Mouse (Mus musculus): ENCODE measurements around the gene Prkar1b. TPM values are rescaled to one million over a fixed set of nuclear protein-coding genes. Genes with fewer than 3 reads are reported as not detected.

Prkar1b gene
- 2.4 and 3.5 TPM in 2 replicates for polyA plus RNA-seq (2015; fragmentation: Nextera tagmentation; extraction: Ambion mirVana)

GRCm38 (mm10) chr5:139149681-139150602, at the start of gene Prkar1b, which contains the start of gene Dnaaf5:
Gene Prkar1b (minus strand): TSS chr5:139150001.
Gene Dnaaf5 (plus strand): TSS chr5:139150223.
- peak; percentile 99 for DNase-seq (ENCODE audit: low spot score)

GRCm38 (mm10) chr5:139199636-139199994, 49.8 kb upstream of the Prkar1b start:
- no peak for DNase-seq (ENCODE audit: low spot score)

- no peak for DNase-seq (ENCODE audit: low spot score)
These were observed 49.0 kb upstream of the Prkar1b start for GRCm38 (mm10) chr5:139198779-139199178.

- DNase-seq (ENCODE audit: low spot score): no peak
These were observed 41.2 kb upstream of the Prkar1b start for GRCm38 (mm10) chr5:139190958-139191357.

GRCm38 (mm10) chr5:139189726-139190125, 39.9 kb upstream of the Prkar1b start:
- DNase-seq (ENCODE audit: low spot score): no peak

GRCm38 (mm10) chr5:139184897-139185296, 35.1 kb upstream of the Prkar1b start:
- DNase-seq (ENCODE audit: low spot score): no peak

GRCm38 (mm10) chr5:139183601-139184000, 33.8 kb upstream of the Prkar1b start:
- no peak for DNase-seq (ENCODE audit: low spot score)

- no peak for DNase-seq (ENCODE audit: low spot score)
These were observed 33.3 kb upstream of the Prkar1b start for GRCm38 (mm10) chr5:139183131-139183530.

GRCm38 (mm10) chr5:139178895-139179631, 29.3 kb upstream of the Prkar1b start:
- peak; percentile 86 for DNase-seq (ENCODE audit: low spot score)

- peak; percentile 23 for DNase-seq (ENCODE audit: low spot score)
These were observed 25.1 kb upstream of the Prkar1b start for GRCm38 (mm10) chr5:139174556-139175547.

GRCm38 (mm10) chr5:139174141-139174540, 24.3 kb upstream of the Prkar1b start:
- DNase-seq (ENCODE audit: low spot score): no peak

GRCm38 (mm10) chr5:139171929-139172328, 22.1 kb upstream of the Prkar1b start:
- no peak for DNase-seq (ENCODE audit: low spot score)

GRCm38 (mm10) chr5:139167548-139167947, 17.7 kb upstream of the Prkar1b start:
- DNase-seq (ENCODE audit: low spot score): no peak

GRCm38 (mm10) chr5:139166781-139167361, 17.1 kb upstream of the Prkar1b start:
- peak; percentile 92 for DNase-seq (ENCODE audit: low spot score)

GRCm38 (mm10) chr5:139161632-139162031, 11.8 kb upstream of the Prkar1b start:
- DNase-seq (ENCODE audit: low spot score): peak; percentile 89

GRCm38 (mm10) chr5:139160899-139161298, 11.1 kb upstream of the Prkar1b start:
- peak; percentile 56 for DNase-seq (ENCODE audit: low spot score)

- DNase-seq (ENCODE audit: low spot score): peak; percentile 46
These were observed 816 bp upstream of the Prkar1b start for GRCm38 (mm10) chr5:139150603-139151031.

- no peak for DNase-seq (ENCODE audit: low spot score)
These were observed 662 bp downstream of the Prkar1b start for GRCm38 (mm10) chr5:139149006-139149672.

- DNase-seq (ENCODE audit: low spot score): no peak
These were observed 2.4 kb downstream of the Prkar1b start for GRCm38 (mm10) chr5:139147178-139148078.
